Mouse (Mus musculus) right cerebral cortex, postnatal 25 days (tissue): ENCODE measurements around the gene Pde6d.
"Not testable (repeated sequence)": the region's sequence is repeated elsewhere in the genome, so short reads cannot be mapped to it uniquely, and the experiment has no call there.

Experiments
- DNase-seq: peaks from one replicate; pipeline ENCODE4 v3.0.0; 2022

Pde6d gene

GRCm38 (mm10) chr1:86525499-86526115, 56.8 kb downstream of the Pde6d start:
- peak; percentile 76 for DNase-seq

GRCm38 (mm10) chr1:86524619-86525498, 57.6 kb downstream of the Pde6d start:
- peak; percentile 99 for DNase-seq

- no peak for DNase-seq
Observed at GRCm38 (mm10) chr1:86523776-86524618, 58.4 kb downstream of the Pde6d start.

- no peak for DNase-seq
Observed at GRCm38 (mm10) chr1:86522286-86522871, 60.0 kb downstream of the Pde6d start.

- no peak for DNase-seq
Observed at GRCm38 (mm10) chr1:86520361-86520760, 62.1 kb downstream of the Pde6d start.

GRCm38 (mm10) chr1:86517076-86517475, 65.4 kb downstream of the Pde6d start:
- DNase-seq, result no peak

- DNase-seq, result no peak
Observed at GRCm38 (mm10) chr1:86515715-86516410, 66.6 kb downstream of the Pde6d start.

GRCm38 (mm10) chr1:86513031-86513430, 69.4 kb downstream of the Pde6d start:
- DNase-seq, result not testable (repeated sequence)

- no peak for DNase-seq
Observed at GRCm38 (mm10) chr1:86512154-86512720, 70.2 kb downstream of the Pde6d start.

- no peak for DNase-seq
Observed at GRCm38 (mm10) chr1:86510676-86511441, 71.6 kb downstream of the Pde6d start.

- no peak for DNase-seq
Observed at GRCm38 (mm10) chr1:86510266-86510665, 72.2 kb downstream of the Pde6d start.

- DNase-seq, result peak; percentile 75
Observed at GRCm38 (mm10) chr1:86509410-86509809, 73.0 kb downstream of the Pde6d start.

- DNase-seq, result no peak
Observed at GRCm38 (mm10) chr1:86507866-86508265, 74.6 kb downstream of the Pde6d start.

- no peak for DNase-seq
Observed at GRCm38 (mm10) chr1:86506420-86506819, 76.0 kb downstream of the Pde6d start.

GRCm38 (mm10) chr1:86505461-86505860, 77.0 kb downstream of the Pde6d start:
- no peak for DNase-seq

- DNase-seq, result no peak
Observed at GRCm38 (mm10) chr1:86504697-86505421, 77.6 kb downstream of the Pde6d start.

GRCm38 (mm10) chr1:86503906-86504696, 78.3 kb downstream of the Pde6d start:
- DNase-seq, result peak; percentile 94

- no peak for DNase-seq
Observed at GRCm38 (mm10) chr1:86503165-86503747, 79.2 kb downstream of the Pde6d start.
